Mouse (Mus musculus) brain, embryonic 18.5 days (tissue): ENCODE measurements around the gene Tnfrsf14.

Source experiments
- DNase-seq: peaks from one replicate; pipeline ENCODE4 v3.0.0-alpha.2; 2012; ENCODE audit warnings: low read depth, low spot score

Tnfrsf14 gene

DNA sequence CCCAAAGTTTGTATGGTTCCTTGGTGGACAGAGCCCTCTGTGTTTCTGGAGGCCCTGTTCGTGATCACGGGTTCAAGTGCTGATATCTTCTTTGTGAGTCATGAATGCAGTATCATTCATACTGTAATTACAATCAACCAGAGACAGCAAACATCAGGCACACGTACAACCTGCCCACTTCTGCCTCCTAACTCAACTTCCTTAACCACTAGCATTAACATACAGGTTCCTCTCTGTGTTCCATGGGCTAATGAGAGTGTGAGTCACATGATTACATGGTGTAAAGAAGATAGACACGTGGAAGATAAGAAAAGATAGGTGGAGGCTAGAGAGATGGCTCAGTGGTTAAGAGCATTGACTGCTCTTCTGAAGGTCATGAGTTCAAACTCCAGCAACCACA, 11.7 kb downstream of the Tnfrsf14 start:
- DNase-seq: no peak

GRCm38 (mm10) chr4:154915286-154915685, 13.1 kb downstream of the Tnfrsf14 start:
- no peak for DNase-seq

GRCm38 (mm10) chr4:154914707-154915106, 13.7 kb downstream of the Tnfrsf14 start:
- no peak for DNase-seq

DNA sequence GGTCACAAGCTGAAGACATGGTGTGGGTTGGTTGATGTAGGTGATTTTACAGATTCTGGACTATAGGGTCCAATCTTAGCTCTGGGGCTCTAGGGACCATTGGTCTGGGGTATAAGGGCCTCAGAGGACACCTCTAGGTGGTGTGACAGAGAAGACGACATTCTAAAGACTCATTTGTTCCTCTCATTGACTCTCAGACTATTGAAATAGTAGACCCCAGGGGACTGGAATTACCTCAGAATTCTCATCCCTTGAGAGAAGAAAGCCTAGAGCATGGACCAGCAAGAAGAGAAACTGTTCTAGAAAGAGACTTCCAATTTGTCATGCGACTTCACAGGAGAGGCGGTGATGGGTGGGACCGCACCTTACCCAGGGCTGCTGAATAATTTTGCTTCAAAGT, 14.1 kb downstream of the Tnfrsf14 start:
- DNase-seq: no peak

- no peak for DNase-seq
Measured at GRCm38 (mm10) chr4:154913845-154914244, 14.5 kb downstream of the Tnfrsf14 start.

GRCm38 (mm10) chr4:154911644-154912043, 16.7 kb downstream of the Tnfrsf14 start:
- DNase-seq: no peak

GRCm38 (mm10) chr4:154910606-154911522, 17.5 kb downstream of the Tnfrsf14 start:
- DNase-seq: no peak

GRCm38 (mm10) chr4:154908490-154908889, 19.9 kb downstream of the Tnfrsf14 start:
- no peak for DNase-seq

DNA sequence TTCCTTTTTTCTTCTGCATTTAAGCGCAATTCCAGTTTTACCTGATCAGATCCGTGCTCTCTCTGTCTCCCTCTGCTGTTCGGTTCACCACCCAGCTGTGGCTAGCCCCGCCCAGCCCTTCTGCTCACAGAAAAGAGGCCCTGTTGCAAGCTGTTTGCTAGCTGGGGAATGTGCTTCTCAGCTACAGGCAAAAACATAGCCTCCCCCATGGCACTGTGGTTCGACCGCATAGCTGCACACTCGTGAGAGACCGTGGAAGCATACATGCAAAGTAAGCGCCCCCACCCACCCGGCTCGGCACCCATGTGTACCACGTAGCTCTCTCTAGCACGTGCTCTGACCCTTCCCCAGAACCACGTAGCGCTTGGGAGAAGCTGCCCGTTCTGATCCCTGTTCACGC, 20.5 kb downstream of the Tnfrsf14 start:
- peak; percentile 32 for DNase-seq

DNA sequence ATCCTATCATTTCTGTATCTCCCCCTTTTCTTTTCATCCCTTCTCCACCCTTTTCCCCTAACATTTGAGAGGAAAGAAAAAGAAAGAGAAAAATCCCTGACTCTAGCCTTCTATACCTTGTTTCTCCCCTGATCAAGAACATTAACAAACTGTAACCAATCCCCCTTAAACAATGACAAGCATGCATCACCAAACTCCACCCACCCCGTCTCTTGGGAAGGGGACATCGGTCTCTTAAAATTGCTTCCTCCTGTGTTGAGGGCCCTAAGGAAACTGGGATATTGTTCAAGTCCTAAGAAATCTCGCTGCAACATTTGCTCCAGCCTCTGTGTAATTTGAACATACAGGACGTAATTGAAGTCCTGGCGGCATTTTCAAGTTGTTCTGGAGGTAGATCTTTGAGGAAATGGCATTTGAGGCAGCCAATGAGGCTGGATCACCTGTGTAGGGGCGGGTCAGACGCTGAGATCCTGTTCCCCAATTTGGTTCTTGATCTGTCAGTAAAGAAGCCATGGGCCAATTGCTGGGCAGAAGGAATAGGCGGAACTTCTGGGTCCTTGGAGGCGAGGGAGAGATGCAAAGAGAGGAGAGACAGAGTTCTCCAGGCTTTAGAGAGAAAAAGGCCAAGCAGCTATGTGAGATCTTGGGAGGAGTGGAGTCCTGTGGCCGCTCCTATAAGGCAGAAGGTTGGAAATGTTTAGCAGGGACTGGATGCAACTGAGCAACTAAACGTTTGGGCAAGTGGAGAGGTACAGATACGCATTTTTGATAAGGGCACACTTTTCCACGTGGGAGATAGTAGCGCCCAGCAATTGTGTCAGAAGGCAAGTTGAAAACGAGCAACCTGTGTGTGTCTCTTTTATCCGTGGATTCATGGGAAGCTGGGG, 23.9 kb downstream of the Tnfrsf14 start:
- peak; percentile 82 for DNase-seq

GRCm38 (mm10) chr4:154902371-154902770, 26.0 kb downstream of the Tnfrsf14 start:
- no peak for DNase-seq

GRCm38 (mm10) chr4:154898506-154899446, 29.6 kb downstream of the Tnfrsf14 start, which contains the start of gene Fam213b:
Gene Fam213b (minus strand): TSS chr4:154899135.
- DNase-seq: peak; percentile 83

DNA sequence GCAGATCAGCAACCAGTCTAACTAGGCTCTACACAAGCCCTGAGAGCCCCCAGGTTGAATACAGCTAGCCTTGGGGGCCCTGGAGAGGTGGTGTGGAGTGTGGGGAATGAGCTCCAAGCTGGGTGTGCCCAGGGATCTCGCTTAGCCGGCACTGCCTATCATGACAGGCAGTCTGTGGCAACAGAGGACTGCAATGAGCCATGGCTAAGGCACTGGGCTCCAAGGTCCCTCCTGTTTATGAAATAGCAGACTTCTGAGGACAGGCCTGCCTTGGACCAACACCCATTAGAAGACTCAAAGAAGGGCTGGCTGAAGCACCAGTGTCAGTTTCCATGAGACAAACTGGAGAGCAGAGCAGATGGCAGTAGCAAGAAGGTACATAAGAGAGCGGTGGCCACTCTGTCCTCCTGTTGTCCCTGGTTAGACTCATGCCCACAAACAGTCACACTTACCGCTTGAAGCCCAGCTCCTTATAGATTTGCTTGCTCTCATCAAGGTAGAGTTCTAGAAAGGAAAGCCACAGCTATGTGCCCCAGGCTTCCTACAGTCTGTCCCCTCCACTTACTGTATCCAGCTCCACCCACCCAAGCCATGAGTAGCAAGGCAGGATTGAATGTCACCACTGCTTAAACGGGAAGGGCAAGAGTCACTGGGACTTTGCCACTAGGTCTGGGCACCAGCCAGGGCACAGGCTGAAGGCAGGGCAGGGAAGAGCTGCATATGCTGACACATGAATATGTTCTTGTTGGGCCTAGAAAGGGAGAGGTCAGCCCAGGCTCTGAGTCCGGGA, 30.5 kb downstream of the Tnfrsf14 start:
- DNase-seq: no peak

GRCm38 (mm10) chr4:154895549-154895948, 32.8 kb downstream of the Tnfrsf14 start:
- no peak for DNase-seq

GRCm38 (mm10) chr4:154890887-154891286, 37.5 kb downstream of the Tnfrsf14 start:
- no peak for DNase-seq

- DNase-seq: no peak
Measured at GRCm38 (mm10) chr4:154887593-154888250, 40.6 kb downstream of the Tnfrsf14 start.

- no peak for DNase-seq
Measured at GRCm38 (mm10) chr4:154886876-154887592, 41.3 kb downstream of the Tnfrsf14 start.

- no peak for DNase-seq
Measured at GRCm38 (mm10) chr4:154885416-154885815, 42.9 kb downstream of the Tnfrsf14 start.

GRCm38 (mm10) chr4:154882014-154882659, 46.2 kb downstream of the Tnfrsf14 start:
- DNase-seq: no peak
